Mouse (Mus musculus) limb, embryonic 11.5 days (tissue): ENCODE data around the gene Col1a2. TPM values are rescaled to one million over a fixed set of nuclear protein-coding genes. Genes with fewer than 3 reads are reported as not detected.

Source experiments
- ATAC-seq: fragments of 200-750 bp; cut with Nextera tagmentation; 2 replicates; pipeline ENCODE4 v1.8.0; 2017; ENCODE audit warnings: low read depth; ENCODE audit not compliant: insufficient number of reproducible peaks, low FRiP score, low TSS enrichment
- DNase-seq: peaks from one replicate; pipeline ENCODE4 v3.0.0-alpha.2; 2015; ENCODE audit warnings: low spot score
- H3K27ac ChIP-seq: fragments of 300-500 bp; sonication (generic); replicated peaks from 2 replicates; pipeline ENCODE4 v1.5.1; 2014; ENCODE audit warnings: low read depth, mild to moderate bottlenecking, low read length
- H3K27me3 ChIP-seq: fragments of 300-500 bp; sonication (generic); 2 replicates; pipeline ENCODE4 v1.6.1; 2014; ENCODE audit warnings: mild to moderate bottlenecking, low read length, mixed read lengths; ENCODE audit not compliant: control insufficient read depth, insufficient read depth
- H3K36me3 ChIP-seq: fragments of 300-500 bp; sonication (generic); 2 replicates; pipeline ENCODE4 v1.6.1; 2014; ENCODE audit warnings: mild to moderate bottlenecking, low read length, moderate library complexity, mixed read lengths; ENCODE audit not compliant: control insufficient read depth, insufficient read depth
- H3K4me1 ChIP-seq: fragments of 300-500 bp; sonication (generic); 2 replicates; pipeline ENCODE4 v1.6.1; 2014; ENCODE audit warnings: low read length, mixed read lengths; ENCODE audit not compliant: control insufficient read depth, insufficient read depth
- H3K4me2 ChIP-seq: fragments of 300-500 bp; sonication (generic); 2 replicates; pipeline ENCODE4 v1.6.1; 2014; ENCODE audit warnings: low read depth, mild to moderate bottlenecking, moderate library complexity; ENCODE audit not compliant: severe bottlenecking
- H3K4me3 ChIP-seq: fragments of 300-500 bp; sonication (generic); 2 replicates; pipeline ENCODE4 v1.5.1; 2014; ENCODE audit warnings: low read depth, low read length
- H3K9ac ChIP-seq: fragments of 300-500 bp; sonication (generic); 2 replicates; pipeline ENCODE4 v1.6.1; 2014; ENCODE audit warnings: mild to moderate bottlenecking, low read length
- H3K9me3 ChIP-seq: fragments of 300-500 bp; sonication (generic); 2 replicates; pipeline ENCODE4 v1.6.1; 2016; ENCODE audit warnings: low read length; ENCODE audit not compliant: control insufficient read depth
- WGBS: fragments of 180-500 bp; shearing (Covaris S2); extraction: QIAGEN DNeasy Blood & Tissue Kit; methylation state at CpG from one replicate; pipeline ENCODE4 v1.1.7; 2014; 5-methylcytosine and 5-hydroxymethylcytosine counted together
- polyA plus RNA-seq: library from polyadenylated mRNA; unstranded; fragments of >200 nt; fragmentation: Nextera tagmentation; extraction: Ambion mirVana; gene quantifications from 2 replicates; pipeline ENCODE4 v1.2.1, GENCODE M21; 2014

Col1a2 gene
- polyA plus RNA-seq, 1 experiment from 2014 or later, result 243 TPM

GRCm38 (mm10) chr6:4488349-4488748 lies 16.3 kb upstream of the Col1a2 start:
- DNase-seq (peak; percentile 25), ATAC-seq (no peak)
- Histone ChIP-seq H3K4me3 (no peak overlapping the region), H3K4me2 (no peak overlapping the region), H3K4me1 (peaks cover 23% of the 10 kb centered on the region), H3K27me3 (no peaks in the 10 kb centered on the region), H3K27ac (peak overlapping the region; percentile 93), H3K9ac (no peak overlapping the region), H3K36me3 (no peaks in the 10 kb centered on the region), H3K9me3 (no peaks in the 10 kb centered on the region)
- WGBS, result 5% methylated on average over 1 of the region's 1 CpGs

- 14% methylated on average over 1 of the region's 1 CpGs for WGBS
- Histone ChIP-seq H3K9me3 (no peaks in the 10 kb centered on the region), H3K27me3 (no peaks in the 10 kb centered on the region), H3K4me2 (peak overlapping the region; percentile 29; the same call in 1 of the 2 replicates), H3K4me3 (no peak overlapping the region), H3K4me1 (peaks cover 23% of the 10 kb centered on the region), H3K36me3 (no peaks in the 10 kb centered on the region), H3K27ac (peak overlapping the region; percentile 93), H3K9ac (peak overlapping the region; percentile 41)
- ATAC-seq (no peak), DNase-seq (no peak)
These were observed 15.6 kb upstream of the Col1a2 start for GRCm38 (mm10) chr6:4488966-4489365.

DNA sequence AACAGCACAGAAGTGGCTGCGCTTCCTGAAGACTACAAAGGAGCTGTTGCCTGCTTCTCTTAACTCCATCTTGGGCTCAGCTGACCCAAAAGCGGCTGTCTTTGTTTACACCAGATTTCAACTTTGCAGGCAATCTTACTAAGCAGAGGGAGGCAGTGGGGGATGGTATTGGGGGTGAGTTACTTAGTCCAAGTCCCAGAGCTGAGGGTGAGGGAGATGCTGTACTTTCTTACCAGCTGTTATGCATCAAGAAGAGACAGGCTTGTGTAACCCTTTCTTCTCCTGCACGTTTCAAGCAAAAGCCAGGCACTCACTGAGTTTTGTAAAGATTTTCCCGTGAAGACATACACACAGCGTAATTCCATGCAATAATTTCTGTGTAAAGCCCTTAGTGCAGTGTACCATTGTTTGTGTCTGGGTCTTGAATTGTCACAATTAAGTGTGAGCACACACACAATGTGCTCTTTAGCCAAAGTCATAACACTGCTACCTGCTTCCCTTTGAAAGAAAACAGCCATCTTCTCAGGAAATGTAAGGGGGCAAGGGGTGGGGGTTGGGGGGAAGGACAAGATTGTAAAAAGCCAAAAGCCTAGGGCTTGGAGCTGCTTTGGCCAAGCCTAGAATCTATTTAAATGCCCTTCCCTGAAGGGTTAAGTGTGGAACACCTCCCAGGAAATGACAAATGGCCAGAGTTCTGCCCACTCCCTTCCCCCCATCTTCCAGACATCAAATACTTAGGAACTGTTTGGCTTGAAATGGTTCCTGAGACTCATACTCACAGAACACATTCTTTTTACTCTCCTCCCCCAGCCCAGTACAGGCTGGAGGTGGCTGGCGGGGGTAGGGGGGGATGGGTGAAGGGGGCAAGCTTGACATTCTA lies 15.0 kb upstream of the Col1a2 start:
- Histone ChIP-seq H3K4me2 (peak overlapping the region; percentile 29; the same call in 1 of the 2 replicates), H3K27ac (peak overlapping the region; percentile 93), H3K9ac (peak overlapping the region; percentile 41), H3K36me3 (no peaks in the 10 kb centered on the region), H3K4me1 (peaks cover 22% of the 10 kb centered on the region), H3K9me3 (no peaks in the 10 kb centered on the region), H3K27me3 (no peaks in the 10 kb centered on the region), H3K4me3 (no peak overlapping the region)
- peak; percentile 91 for ATAC-seq
- 6% methylated on average over 6 of the region's 6 CpGs for WGBS
- DNase-seq, result peak; percentile 74

- no peak for ATAC-seq
- 72% methylated on average over 2 of the region's 2 CpGs for WGBS
- Histone ChIP-seq H3K4me3 (no peak overlapping the region), H3K27ac (no peak overlapping the region), H3K9me3 (no peaks in the 10 kb centered on the region), H3K36me3 (no peaks in the 10 kb centered on the region), H3K27me3 (no peaks in the 10 kb centered on the region), H3K9ac (no peak overlapping the region), H3K4me1 (peaks cover 10% of the 10 kb centered on the region), H3K4me2 (no peak overlapping the region)
- DNase-seq, result no peak
These were observed 10.9 kb upstream of the Col1a2 start for GRCm38 (mm10) chr6:4493666-4494065.

- no peak overlapping the region for H3K27ac ChIP-seq
- no peak overlapping the region for H3K9ac ChIP-seq
- no peaks in the 10 kb centered on the region for H3K4me1 ChIP-seq
- H3K4me2 ChIP-seq, result no peak overlapping the region
- ATAC-seq, result no peak
- no peaks in the 10 kb centered on the region for H3K9me3 ChIP-seq
- no peak for DNase-seq
- no peak overlapping the region for H3K4me3 ChIP-seq
- no peaks in the 10 kb centered on the region for H3K36me3 ChIP-seq
- H3K27me3 ChIP-seq, result no peaks in the 10 kb centered on the region
- WGBS, result 87% methylated on average over 1 of the region's 1 CpGs
These were observed 8.2 kb upstream of the Col1a2 start for GRCm38 (mm10) chr6:4496428-4496827.

DNA sequence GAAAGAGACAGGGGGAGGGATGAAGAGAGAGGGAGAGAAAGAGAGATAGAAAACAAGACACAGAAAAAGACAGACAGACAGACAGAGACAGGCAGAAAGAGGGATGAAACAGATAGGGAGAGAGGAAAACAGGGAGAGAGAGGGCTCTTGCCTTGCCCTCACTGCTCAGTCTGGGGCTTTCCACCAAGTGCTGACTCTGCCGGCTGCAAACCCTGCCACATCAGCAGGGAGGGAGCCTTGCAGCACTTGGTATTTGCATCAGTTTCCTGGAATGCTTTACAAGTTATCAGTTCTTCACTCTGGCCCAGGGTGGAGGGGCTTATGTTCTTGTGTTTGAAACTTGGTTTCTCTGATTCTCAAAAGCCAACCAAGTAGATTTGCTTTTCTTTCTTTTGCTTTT lies 1.5 kb upstream of the Col1a2 start:
- DNase-seq (peak; percentile 31), ATAC-seq (no peak)
- H3K4me2 ChIP-seq, result no peak overlapping the region
- WGBS, result 0% methylated on average over 1 of the region's 1 CpGs
- H3K27me3 ChIP-seq, result no peaks in the 10 kb centered on the region
- no peaks in the 10 kb centered on the region for H3K36me3 ChIP-seq
- no peak overlapping the region for H3K4me3 ChIP-seq
- peaks cover 5% of the 10 kb centered on the region; the same call in 1 of the 2 replicates for H3K4me1 ChIP-seq
- no peaks in the 10 kb centered on the region for H3K9me3 ChIP-seq
- H3K9ac ChIP-seq, result peak overlapping the region; percentile 14; the same call in 1 of the 2 replicates
- no peak overlapping the region for H3K27ac ChIP-seq

GRCm38 (mm10) chr6:4505158-4505997 lies 764 bp downstream of the Col1a2 start:
- H3K27me3 ChIP-seq, result no peaks in the 10 kb centered on the region
- peak overlapping the region; percentile 49 for H3K4me2 ChIP-seq
- under 1% methylated on average over 31 of the region's 31 CpGs for WGBS
- H3K4me1 ChIP-seq, result peaks cover 5% of the 10 kb centered on the region; the same call in 1 of the 2 replicates
- H3K27ac ChIP-seq, result peak overlapping the region; percentile 69; the same call in 1 of the 2 replicates
- H3K9me3 ChIP-seq, result no peaks in the 10 kb centered on the region
- peak; percentile 96 for ATAC-seq
- 0 out of 2 replicates have a peak, but pooled peaks cover under 1% of the 10 kb centered on the region for H3K36me3 ChIP-seq
- peak; percentile 86 for DNase-seq
- H3K9ac ChIP-seq, result peak overlapping the region; percentile 63
- peak overlapping the region; percentile 44 for H3K4me3 ChIP-seq

DNA sequence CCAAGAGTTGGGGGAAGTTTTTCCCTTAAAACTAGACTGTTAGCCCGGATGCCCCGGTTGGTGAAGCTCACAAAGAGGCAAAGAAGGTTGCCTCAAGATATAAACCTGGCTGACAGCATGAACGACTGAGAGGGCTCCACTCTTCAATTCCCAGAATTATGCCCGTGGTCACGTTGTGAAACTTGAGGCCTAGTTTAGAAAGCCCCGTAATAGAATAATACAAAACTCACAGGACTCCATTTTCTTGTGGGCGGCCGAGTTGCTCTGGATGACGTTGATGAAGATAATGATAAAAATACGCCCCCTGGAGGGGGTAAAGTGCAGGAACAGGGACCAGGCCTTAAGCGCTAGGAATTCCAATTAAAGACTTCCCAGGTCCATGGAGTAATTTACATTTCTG lies 1.5 kb downstream of the Col1a2 start:
- ATAC-seq, result 0 out of 2 replicates have a peak, but pooled peaks have one; percentile 17
- peak; percentile 67 for DNase-seq
- H3K27me3 ChIP-seq, result no peaks in the 10 kb centered on the region
- peak overlapping the region; percentile 69; the same call in 1 of the 2 replicates for H3K27ac ChIP-seq
- H3K4me2 ChIP-seq, result peak overlapping the region; percentile 49
- H3K4me1 ChIP-seq, result peaks cover 5% of the 10 kb centered on the region; the same call in 1 of the 2 replicates
- peak overlapping the region; percentile 44 for H3K4me3 ChIP-seq
- no peaks in the 10 kb centered on the region for H3K9me3 ChIP-seq
- WGBS, result 1% methylated on average over 11 of the region's 11 CpGs
- peak overlapping the region; percentile 63 for H3K9ac ChIP-seq
- 0 out of 2 replicates have a peak, but pooled peaks cover 3% of the 10 kb centered on the region for H3K36me3 ChIP-seq
